Mouse (Mus musculus) kidney, embryonic 14.5 days (tissue): ENCODE measurements at regions not wholly inside any gene's neighbourhood (a gene's known extent, or its start where the extent isn't known, plus 50 kb on each side); places are given as distances from the start of the nearest gene placed in this dataset.
A peak's percentile ranks its signal among the peaks of the same experiment; 100 is the strongest.

Experiments used
- ATAC-seq: fragments of 200-750 bp; cut with Nextera tagmentation; 2 replicates; pipeline ENCODE4 v1.8.0; 2017; ENCODE audit warnings: moderate number of reproducible peaks, mild to moderate bottlenecking, moderate TSS enrichment, moderate library complexity; ENCODE audit not compliant: low FRiP score, low TSS enrichment
- H3K27ac ChIP-seq: fragments of 300-500 bp; sonication (generic); 2 replicates; pipeline ENCODE4 v1.5.1; 2014; ENCODE audit warnings: low read depth, mild to moderate bottlenecking, low read length, moderate library complexity, mixed read lengths
- H3K27me3 ChIP-seq: fragments of 300-500 bp; sonication (generic); 2 replicates; pipeline ENCODE4 v1.6.1; 2014; ENCODE audit warnings: mild to moderate bottlenecking, low read length; ENCODE audit not compliant: control insufficient read depth, insufficient read depth
- H3K36me3 ChIP-seq: fragments of 300-500 bp; sonication (generic); 2 replicates; pipeline ENCODE4 v1.6.1; 2014; ENCODE audit warnings: low read length, mixed read lengths; ENCODE audit not compliant: control insufficient read depth, insufficient read depth
- H3K4me1 ChIP-seq: fragments of 300-500 bp; sonication (generic); 2 replicates; pipeline ENCODE4 v1.6.1; 2014; ENCODE audit warnings: low read length, mixed read lengths; ENCODE audit not compliant: control insufficient read depth, insufficient read depth
- H3K4me2 ChIP-seq: fragments of 300-500 bp; sonication (generic); replicated peaks from 2 replicates; pipeline ENCODE4 v1.6.1; 2014; ENCODE audit warnings: low read depth, mild to moderate bottlenecking, low read length
- H3K4me3 ChIP-seq: fragments of 300-500 bp; sonication (generic); 2 replicates; pipeline ENCODE4 v1.5.1; 2014; ENCODE audit warnings: mild to moderate bottlenecking, low read length
- H3K9ac ChIP-seq: fragments of 300-500 bp; sonication (generic); 2 replicates; pipeline ENCODE4 v1.6.1; 2014; ENCODE audit warnings: low read depth, mild to moderate bottlenecking, low read length, moderate library complexity
- H3K9me3 ChIP-seq: fragments of 300-500 bp; sonication (generic); 2 replicates; pipeline ENCODE4 v1.6.1; 2016; ENCODE audit warnings: low read length; ENCODE audit not compliant: control insufficient read depth
- WGBS: fragments of 180-500 bp; shearing (Covaris S2); extraction: QIAGEN DNeasy Blood & Tissue Kit; methylation state at CpG from one replicate; pipeline ENCODE4 v1.1.7; 2014; 5-methylcytosine and 5-hydroxymethylcytosine counted together

- WGBS: 43% methylated on average over 1 of the region's 1 CpGs
- no peak overlapping the region for H3K27ac ChIP-seq
- no peaks in the 10 kb centered on the region for H3K36me3 ChIP-seq
- H3K4me2 ChIP-seq: no peak overlapping the region
- H3K4me1 ChIP-seq: peaks cover 8% of the 10 kb centered on the region
- no peak overlapping the region for H3K4me3 ChIP-seq
- H3K27me3 ChIP-seq: no peaks in the 10 kb centered on the region
- ATAC-seq: no peak
- no peak overlapping the region for H3K9ac ChIP-seq
- no peaks in the 10 kb centered on the region for H3K9me3 ChIP-seq
Measured at GRCm38 (mm10) chr9:32934436-32934835, 298.4 kb downstream of the Ets1 start.

DNA sequence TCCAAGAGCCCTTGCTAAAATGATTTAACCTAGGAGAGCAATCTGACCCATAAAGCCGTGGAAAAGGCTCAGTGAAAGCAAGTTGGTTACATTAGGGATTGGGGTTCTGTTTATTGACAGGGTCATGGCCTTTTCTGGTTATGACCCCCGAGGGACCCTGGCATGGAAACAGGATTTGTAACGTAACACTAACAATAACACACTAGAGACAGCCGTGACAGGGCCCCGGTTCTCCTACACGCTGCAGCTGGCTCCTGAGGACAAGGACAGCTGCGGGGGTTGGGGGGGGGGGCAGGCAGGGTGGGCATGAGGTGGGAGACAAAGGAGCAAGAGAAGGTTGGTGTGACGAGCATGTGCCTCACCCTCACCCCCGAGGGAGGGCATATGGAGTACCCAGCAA is 300.4 kb downstream of the Ets1 start:
- Histone ChIP-seq H3K4me3 (no peak overlapping the region), H3K36me3 (no peaks in the 10 kb centered on the region), H3K4me1 (peaks cover 8% of the 10 kb centered on the region), H3K27me3 (no peaks in the 10 kb centered on the region), H3K9me3 (no peaks in the 10 kb centered on the region), H3K9ac (no peak overlapping the region), H3K27ac (no peak overlapping the region), H3K4me2 (no peak overlapping the region)
- WGBS: 14% methylated on average over 9 of the region's 9 CpGs
- peak; percentile 67 for ATAC-seq

DNA sequence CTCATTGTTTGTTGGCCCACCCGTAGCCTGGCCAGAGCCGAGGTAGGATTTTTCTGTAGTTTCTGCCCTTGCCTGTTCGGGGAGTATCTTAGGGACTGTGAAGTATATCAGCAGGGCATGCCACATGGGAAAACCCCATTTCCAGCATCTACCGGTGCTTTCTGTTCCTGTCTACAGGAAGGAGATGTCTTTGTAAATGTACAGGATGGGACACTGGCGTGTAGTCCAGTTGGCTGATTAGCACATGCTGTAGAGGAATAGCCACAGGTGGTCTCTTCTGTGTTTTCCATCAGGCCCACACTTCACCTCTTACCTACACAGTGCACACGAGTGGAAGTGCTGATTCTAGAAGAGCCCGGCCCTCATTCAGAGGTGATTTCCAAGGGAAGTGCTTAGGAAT is 301.4 kb downstream of the Ets1 start:
- no peaks in the 10 kb centered on the region for H3K9me3 ChIP-seq
- H3K4me3 ChIP-seq: no peak overlapping the region
- ATAC-seq: no peak

GRCm38 (mm10) chr9:32938857-32939256 is 302.8 kb downstream of the Ets1 start:
- peaks cover 4% of the 10 kb centered on the region; the same call in 1 of the 2 replicates for H3K4me1 ChIP-seq
- H3K9ac ChIP-seq: no peak overlapping the region
- no peaks in the 10 kb centered on the region for H3K9me3 ChIP-seq
- ATAC-seq: no peak
- no peak overlapping the region for H3K4me3 ChIP-seq
- no peaks in the 10 kb centered on the region for H3K36me3 ChIP-seq
- no peak overlapping the region for H3K4me2 ChIP-seq
- 88% methylated on average over 6 of the region's 6 CpGs for WGBS
- H3K27me3 ChIP-seq: no peaks in the 10 kb centered on the region
- no peak overlapping the region for H3K27ac ChIP-seq

More for the DNA sequence above, 301.4 kb downstream of the Ets1 start:
- WGBS: 83% methylated on average over 7 of the region's 7 CpGs
- Histone ChIP-seq H3K4me1 (peaks cover 8% of the 10 kb centered on the region), H3K27ac (no peak overlapping the region), H3K9ac (no peak overlapping the region), H3K36me3 (no peaks in the 10 kb centered on the region), H3K27me3 (no peaks in the 10 kb centered on the region), H3K4me2 (no peak overlapping the region)

DNA sequence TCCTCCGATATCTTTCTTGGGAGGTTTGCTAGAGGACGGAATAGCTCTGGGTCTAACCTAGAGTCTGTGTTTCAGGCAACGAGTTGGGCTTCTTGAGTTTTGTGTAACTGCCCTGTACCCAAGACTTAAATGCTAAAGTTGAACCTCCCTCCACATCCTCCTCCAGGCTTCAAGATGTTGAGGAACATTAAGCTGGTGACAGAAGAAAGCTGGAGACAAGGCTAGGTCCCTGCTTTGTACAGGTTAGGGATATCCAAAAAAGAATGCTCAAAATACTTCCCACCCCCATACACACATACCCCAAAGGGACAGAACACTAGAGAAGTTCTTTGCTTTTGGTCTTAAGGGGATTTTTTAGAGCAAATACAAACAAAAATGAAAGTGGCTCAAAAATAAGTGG is 303.6 kb downstream of the Ets1 start:
- Histone ChIP-seq H3K4me3 (no peak overlapping the region), H3K9me3 (no peaks in the 10 kb centered on the region), H3K4me2 (no peak overlapping the region), H3K27me3 (no peaks in the 10 kb centered on the region), H3K36me3 (no peaks in the 10 kb centered on the region), H3K9ac (no peak overlapping the region), H3K4me1 (peaks cover 4% of the 10 kb centered on the region; the same call in 1 of the 2 replicates), H3K27ac (no peak overlapping the region)
- no peak for ATAC-seq
- WGBS: 89% methylated on average over 3 of the region's 3 CpGs

DNA sequence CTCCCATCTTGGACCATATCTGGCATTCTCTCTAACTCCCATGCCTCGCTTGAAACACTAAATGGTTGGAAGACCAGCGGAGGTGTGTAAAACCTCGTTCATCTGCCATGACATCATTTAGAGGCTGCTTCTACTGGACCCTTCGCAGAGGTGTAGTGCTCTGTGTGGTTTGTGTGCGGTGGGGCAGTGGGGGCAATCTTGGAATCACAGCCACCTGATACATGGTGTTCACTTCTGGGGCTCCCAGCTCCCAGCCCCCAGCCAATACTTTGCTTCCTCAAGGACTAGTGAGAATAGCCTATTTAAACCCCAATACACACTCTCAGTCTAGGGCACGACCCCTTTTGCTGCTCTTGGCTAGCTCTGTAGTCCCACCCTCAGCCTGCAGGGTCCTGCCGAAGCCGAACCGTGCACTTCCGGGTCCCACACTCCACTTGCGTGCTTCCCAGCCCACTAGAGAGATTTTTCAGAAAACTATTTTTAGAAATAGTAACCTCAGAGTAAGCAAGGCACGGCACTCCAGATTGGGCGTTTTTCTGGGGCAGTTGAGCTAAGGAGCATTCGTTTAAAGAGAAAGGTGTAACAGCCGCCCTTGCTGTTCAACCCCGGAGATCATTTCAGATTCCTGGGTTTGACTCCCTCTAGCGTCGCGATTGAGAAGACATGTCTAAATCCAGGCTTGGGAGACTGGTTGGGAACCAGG is 304.2 kb downstream of the Ets1 start:
- WGBS: 19% methylated on average over 19 of the region's 19 CpGs
- Histone ChIP-seq H3K27me3 (no peaks in the 10 kb centered on the region), H3K27ac (no peak overlapping the region; the same call in 1 of the 2 replicates)

GRCm38 (mm10) chr9:32940919-32941767 is 305.1 kb downstream of the Ets1 start:
- no peak overlapping the region for H3K27ac ChIP-seq
- no peaks in the 10 kb centered on the region for H3K9me3 ChIP-seq
- ATAC-seq: no peak
- H3K4me2 ChIP-seq: no peak overlapping the region; the same call in none of the 2 replicates
- H3K27me3 ChIP-seq: no peaks in the 10 kb centered on the region
- no peaks in the 10 kb centered on the region for H3K36me3 ChIP-seq
- 56% methylated on average over 12 of the region's 12 CpGs for WGBS
- peaks cover 4% of the 10 kb centered on the region; the same call in 1 of the 2 replicates for H3K4me1 ChIP-seq
- no peak overlapping the region for H3K4me3 ChIP-seq
- H3K9ac ChIP-seq: no peak overlapping the region

More for the DNA sequence above, 304.2 kb downstream of the Ets1 start:
- ATAC-seq: peak; percentile 91
- Histone ChIP-seq H3K4me3 (peak overlapping the region; percentile 40), H3K36me3 (no peaks in the 10 kb centered on the region), H3K4me1 (peaks cover 4% of the 10 kb centered on the region; the same call in 1 of the 2 replicates), H3K9me3 (no peaks in the 10 kb centered on the region), H3K4me2 (peak overlapping the region; percentile 43), H3K9ac (no peak overlapping the region)

DNA sequence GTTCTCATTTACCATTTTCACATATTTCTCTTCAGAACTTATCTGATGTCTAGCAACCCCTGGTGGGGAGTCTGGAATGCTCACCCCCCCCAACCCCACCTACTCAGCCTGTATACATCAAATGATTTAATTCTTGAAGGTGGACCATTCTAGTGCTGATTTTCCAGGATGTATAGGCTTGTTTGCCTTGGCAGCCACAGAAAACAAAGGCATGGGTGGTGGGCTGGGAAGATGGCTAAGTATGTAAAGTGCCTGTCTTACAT is 305.7 kb downstream of the Ets1 start:
- H3K27me3 ChIP-seq: no peaks in the 10 kb centered on the region
- H3K4me2 ChIP-seq: no peak overlapping the region
- no peaks in the 10 kb centered on the region for H3K4me1 ChIP-seq
- no peak overlapping the region for H3K27ac ChIP-seq
- H3K36me3 ChIP-seq: no peaks in the 10 kb centered on the region
- no peak overlapping the region for H3K4me3 ChIP-seq
- H3K9me3 ChIP-seq: no peaks in the 10 kb centered on the region
- H3K9ac ChIP-seq: no peak overlapping the region
- ATAC-seq: no peak

DNA sequence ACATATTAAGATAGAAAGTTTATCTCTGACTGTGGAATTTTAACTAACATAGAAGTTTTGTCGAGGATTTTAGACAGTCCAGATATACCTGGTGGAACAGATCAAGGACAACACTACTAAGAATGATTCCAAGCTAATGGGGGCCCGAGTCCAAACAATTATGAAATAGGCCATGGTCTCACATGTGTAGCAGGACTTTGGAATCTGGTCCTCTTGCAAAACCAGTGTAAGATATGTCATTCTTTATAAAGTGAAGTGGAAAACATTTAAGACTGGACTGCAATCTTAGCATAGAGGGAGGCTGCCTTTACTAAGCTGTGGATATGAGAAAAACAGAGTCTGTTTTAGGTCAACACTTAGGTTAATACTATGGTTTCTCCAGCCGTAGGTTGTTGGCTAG is 311.2 kb downstream of the Ets1 start:
- Histone ChIP-seq H3K27ac (no peak overlapping the region), H3K9me3 (no peaks in the 10 kb centered on the region), H3K9ac (no peak overlapping the region), H3K4me1 (no peaks in the 10 kb centered on the region), H3K27me3 (no peaks in the 10 kb centered on the region), H3K4me3 (no peak overlapping the region), H3K36me3 (no peaks in the 10 kb centered on the region), H3K4me2 (no peak overlapping the region)
- WGBS: 92% methylated on average over 3 of the region's 3 CpGs
- ATAC-seq: no peak
